Mouse (Mus musculus) monocyte, adult 59 days (primary cell): Measurements from ENCODE around the gene Paqr5. TPM values are rescaled to one million over a fixed set of nuclear protein-coding genes. Genes with fewer than 3 reads are reported as not detected.

Experiments used
- total RNA-seq, 2 experiments: library from RNA; stranded (reverse); gene quantifications; one replicate each; pipeline ENCODE4 v1.2.4; 2023

Paqr5 gene
- under 1 TPM in 1 of 2 experiments, not detected in 1; 0.94 TPM for total RNA-seq

DNA sequence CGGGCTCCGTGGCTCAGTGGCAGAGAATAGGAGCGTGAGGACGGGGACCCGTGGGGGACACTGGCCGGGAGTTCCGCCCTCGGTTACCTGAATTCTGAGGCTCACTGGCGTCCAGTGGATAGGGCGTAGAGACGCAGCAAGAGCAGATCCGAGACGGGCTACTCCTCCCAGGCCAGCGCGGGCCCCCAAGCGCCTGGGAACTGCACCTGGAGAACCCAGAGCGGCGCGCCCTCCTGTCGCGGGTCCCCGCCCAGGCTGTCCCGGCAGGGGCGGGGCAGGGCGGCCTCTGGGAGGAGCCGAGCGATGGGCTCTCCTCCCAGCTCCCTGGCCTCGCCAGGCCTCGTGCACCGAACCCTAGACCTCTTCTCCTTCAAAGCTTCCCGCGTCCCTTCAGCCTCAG lies at the start of gene Paqr5:
Gene Paqr5 (minus strand): TSS at position 257 of the 400 bp plus-strand sequence.

DNA sequence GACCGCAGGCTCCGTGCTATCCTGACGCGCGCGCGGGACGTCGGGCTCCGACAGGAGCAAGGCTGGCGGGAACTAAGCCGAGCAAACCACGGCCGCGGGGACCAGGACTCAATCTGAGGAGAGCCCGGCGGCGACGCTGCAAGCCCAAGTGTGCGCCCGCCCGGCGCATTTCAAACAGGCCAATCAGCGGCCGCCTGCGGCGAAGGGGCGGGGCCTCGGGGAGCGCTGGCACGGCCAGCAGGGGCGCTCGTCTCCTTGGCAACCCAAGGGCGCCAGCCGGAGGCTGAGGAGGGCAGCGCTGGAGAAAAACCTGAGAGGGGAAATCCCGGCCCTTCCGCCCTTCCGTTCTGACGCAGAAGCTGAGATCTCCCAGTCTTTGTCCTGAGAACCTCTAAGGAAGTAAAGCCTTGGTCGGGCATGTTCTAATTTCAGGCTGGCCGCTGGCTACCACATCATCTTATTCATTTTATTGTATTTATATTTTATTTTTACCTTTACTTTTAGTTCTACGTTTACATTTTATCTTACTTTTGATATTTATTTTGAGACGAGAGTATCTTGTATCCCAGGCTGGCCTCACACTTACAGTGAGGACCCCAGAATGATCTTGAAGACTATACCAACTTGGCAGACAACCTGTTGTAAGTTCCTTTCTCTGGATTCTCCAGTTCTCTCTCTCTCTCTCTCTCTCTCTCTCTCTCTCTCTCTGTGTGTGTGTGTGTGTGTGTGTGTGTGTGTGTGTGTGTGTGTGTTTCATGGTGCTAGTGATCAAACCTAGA lies 79.8 kb downstream of the Paqr5 start, which contains the start of gene Kif23:
Gene Kif23 (minus strand): TSS at position 152 of the 779 bp plus-strand sequence.

DNA sequence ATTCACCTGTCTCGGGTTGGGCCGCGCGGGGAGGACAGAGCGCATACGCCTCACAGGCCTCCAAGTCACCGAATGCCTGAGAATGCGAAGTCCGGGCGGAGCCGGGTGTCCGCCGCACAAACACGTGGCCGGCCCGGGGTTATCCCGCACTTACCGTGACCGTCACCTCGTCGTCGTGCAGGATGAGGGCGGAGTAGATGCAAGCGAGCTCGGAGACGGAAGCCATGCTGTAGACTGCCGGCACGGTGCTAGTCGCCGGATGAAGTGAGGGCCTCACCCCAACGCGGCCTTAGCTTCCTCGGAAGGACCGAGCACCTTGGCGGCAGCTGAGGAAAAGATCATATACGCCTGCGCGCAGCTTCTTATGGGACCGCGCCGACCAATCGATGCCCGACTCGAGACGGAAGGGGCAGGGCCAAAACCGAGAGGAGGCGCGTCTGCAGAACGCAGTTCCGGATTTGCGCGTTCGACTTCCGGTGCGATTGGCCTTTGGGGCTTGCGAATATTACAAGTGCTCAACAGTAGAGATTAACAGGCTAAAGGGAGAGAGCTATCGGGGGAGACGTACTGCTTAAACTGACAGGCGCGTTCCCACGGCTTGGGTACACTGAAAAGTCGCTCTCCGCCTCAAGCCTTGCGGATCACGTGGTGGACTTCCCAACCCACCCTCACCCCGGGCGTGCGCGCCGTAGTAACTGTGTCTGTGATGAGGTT lies 112.3 kb downstream of the Paqr5 start, which contains the start of gene Rplp1:
Gene Rplp1 (minus strand): TSS at position 340 of the 714 bp plus-strand sequence.

Other genes with a start within 250 kb of the Paqr5 start
- 1,000 to 10,000 TPM; 2,314 to 2,441 TPM for gene Rplp1, start 112.3 kb downstream of the Paqr5 start, total RNA-seq
- gene Kif23, start 80.1 kb downstream of the Paqr5 start, total RNA-seq, result 10 to 100 TPM; 51.5 to 52.3 TPM
- 1 to 10 TPM; 7.9 to 9.6 TPM for gene Glce, start 95.8 kb upstream of the Paqr5 start, total RNA-seq